Mouse (Mus musculus) CH12.LX (cell line): Measurements from ENCODE around the gene Hax1. TPM values are rescaled to one million over a fixed set of nuclear protein-coding genes. Genes with fewer than 3 reads are reported as not detected.

ENCODE experiments used
- DNase-seq: peaks from one replicate; pipeline ENCODE4 v3.0.0-alpha.2; 2013; ENCODE audit errors: extremely low read depth
- H3K27ac ChIP-seq: 2 replicates; pipeline ENCODE4 v1.5.1; 2012; ENCODE audit warnings: low read depth, mild to moderate bottlenecking, control low read depth, moderate library complexity; ENCODE audit not compliant: insufficient read depth
- H3K27me3 ChIP-seq: replicated peaks from 2 replicates; pipeline ENCODE3; 2012; ENCODE audit warnings: inconsistent platforms
- H3K36me3 ChIP-seq, 2 experiments: replicated peaks in 1 of 2; 2 replicates each; pipeline versions ENCODE3 to v1.6.1; 2012; ENCODE audit warnings: inconsistent platforms in 1 of 2, low read length in 1 of 2, mild to moderate bottlenecking in 1 of 2, mixed read lengths in 1 of 2, moderate library complexity in 1 of 2; ENCODE audit not compliant: control insufficient read depth in 1 of 2, insufficient read depth in 1 of 2
- H3K4me1 ChIP-seq, 2 experiments: 2 replicates each; pipeline ENCODE4 v1.6.1; 2012; ENCODE audit warnings: inconsistent platforms in 1 of 2, moderate library complexity in 1 of 2; ENCODE audit not compliant: insufficient read depth in 2 of 2, control insufficient read depth in 1 of 2
- H3K4me2 ChIP-seq: 2 replicates; pipeline ENCODE4 v1.6.1; 2012; ENCODE audit warnings: low read depth, mild to moderate bottlenecking, control low read depth; ENCODE audit not compliant: poor library complexity, insufficient read depth, severe bottlenecking
- H3K4me3 ChIP-seq, 3 experiments: fragments of 150-350 bp in 1 of 3; sonication (generic) in 1 of 3; replicated peaks in 1 of 3; 2 replicates each; pipeline versions ENCODE3 to v1.5.1; 2011 to 2012; ENCODE audit warnings: low read depth in 2 of 3, low read length in 2 of 3, mild to moderate bottlenecking in 2 of 3, moderate library complexity in 2 of 3, control low read depth in 1 of 3, improper control_type of control experiment in 1 of 3, inconsistent platforms in 1 of 3, mixed read lengths in 1 of 3; ENCODE audit not compliant: poor library complexity in 1 of 3
- H3K79me2 ChIP-seq: replicated peaks from 2 replicates; pipeline ENCODE4 v1.6.1; 2012; ENCODE audit warnings: mild to moderate bottlenecking, moderate library complexity; ENCODE audit not compliant: control insufficient read depth, poor library complexity, insufficient read depth, severe bottlenecking; ENCODE audit errors: extremely low read depth
- H3K9ac ChIP-seq: 2 replicates; pipeline ENCODE4 v1.6.1; 2012; ENCODE audit warnings: low read depth, mild to moderate bottlenecking, control low read depth, moderate library complexity; ENCODE audit not compliant: insufficient read depth
- H3K9me3 ChIP-seq: replicated peaks from 2 replicates; pipeline ENCODE3; 2012; ENCODE audit warnings: low read length, inconsistent platforms, mixed read lengths
- BHLHE40 ChIP-seq: IDR thresholded peaks from 2 replicates; pipeline ENCODE4 v1.6.1; 2011; ENCODE audit warnings: mild to moderate bottlenecking, low read depth, low read length, improper control_type of control experiment
- CHD1 ChIP-seq: IDR thresholded peaks from 2 replicates; pipeline ENCODE4 v1.6.1; 2012; ENCODE audit warnings: low read depth, low read length, improper control_type of control experiment, inconsistent platforms
- CHD2 ChIP-seq: IDR thresholded peaks from 2 replicates; pipeline ENCODE4 v1.6.1; 2011; ENCODE audit warnings: low read length, improper control_type of control experiment
- CTCF ChIP-seq, 2 experiments: IDR thresholded peaks in 1 of 2; conservative IDR thresholded peaks in 1 of 2; 2 replicates each; pipeline ENCODE4 v1.5.1; 2011 to 2012; ENCODE audit warnings: low read depth in 2 of 2, low read length in 2 of 2, improper control_type of control experiment in 1 of 2, inconsistent platforms in 1 of 2, mild to moderate bottlenecking in 1 of 2, moderate library complexity in 1 of 2
- E2F4 ChIP-seq: IDR thresholded peaks from 2 replicates; pipeline ENCODE4 v1.6.1; 2011; ENCODE audit warnings: low read depth, low read length, improper control_type of control experiment; ENCODE audit not compliant: insufficient replicate concordance
- ELF1 ChIP-seq: IDR thresholded peaks from 2 replicates; pipeline ENCODE4 v1.6.1; 2014; ENCODE audit warnings: low read depth, mild to moderate bottlenecking, inconsistent platforms, low read length, improper control_type of control experiment
- ETS1 ChIP-seq: conservative IDR thresholded peaks from 2 replicates; pipeline ENCODE4 v1.6.1; 2012; ENCODE audit warnings: low read depth, mild to moderate bottlenecking, inconsistent platforms, low read length, improper control_type of control experiment, moderate library complexity
- GABPA ChIP-seq: IDR thresholded peaks from 2 replicates; pipeline ENCODE4 v1.6.1; 2012; ENCODE audit warnings: low read depth, low read length, improper control_type of control experiment, inconsistent platforms; ENCODE audit not compliant: insufficient replicate concordance
- HCFC1 ChIP-seq: IDR thresholded peaks from 2 replicates; pipeline ENCODE4 v1.6.1; 2012; ENCODE audit warnings: low read depth, mild to moderate bottlenecking, inconsistent platforms, low read length, improper control_type of control experiment
- IRF4 ChIP-seq: IDR thresholded peaks from 2 replicates; pipeline ENCODE4 v1.6.1; 2014; ENCODE audit warnings: low read depth, mild to moderate bottlenecking, inconsistent platforms, low read length, improper control_type of control experiment
- MAFK ChIP-seq: IDR thresholded peaks from 2 replicates; pipeline ENCODE4 v1.6.1; 2011; ENCODE audit warnings: low read length, improper control_type of control experiment; ENCODE audit not compliant: insufficient replicate concordance
- MAX ChIP-seq: IDR thresholded peaks from 2 replicates; pipeline ENCODE4 v1.6.1; 2011; ENCODE audit warnings: low read length, improper control_type of control experiment
- MAZ ChIP-seq: IDR thresholded peaks from 2 replicates; pipeline ENCODE4 v1.6.1; 2012; ENCODE audit warnings: low read depth, mild to moderate bottlenecking, inconsistent platforms, low read length, improper control_type of control experiment, moderate library complexity
- MEF2A ChIP-seq: IDR thresholded peaks from 2 replicates; pipeline ENCODE4 v1.6.1; 2014; ENCODE audit warnings: low read depth, mild to moderate bottlenecking, inconsistent platforms, low read length, improper control_type of control experiment, borderline replicate concordance
- NELFE ChIP-seq: IDR thresholded peaks from 2 replicates; pipeline ENCODE4 v1.6.1; 2011; ENCODE audit warnings: low read depth, low read length, improper control_type of control experiment
- NRF1 ChIP-seq: IDR thresholded peaks from 2 replicates; pipeline ENCODE4 v1.6.1; 2014; ENCODE audit warnings: low read depth, mild to moderate bottlenecking, inconsistent platforms, low read length, improper control_type of control experiment, moderate library complexity
- PAX5 ChIP-seq: IDR thresholded peaks from 2 replicates; pipeline ENCODE4 v1.6.1; 2012; ENCODE audit warnings: low read length, inconsistent platforms, mixed read lengths
- POLR2AphosphoS2 ChIP-seq: IDR thresholded peaks from 2 replicates; pipeline ENCODE4 v1.6.1; 2011; ENCODE audit warnings: low read depth, low read length, improper control_type of control experiment
- RAD21 ChIP-seq: IDR thresholded peaks from 2 replicates; pipeline ENCODE4 v1.6.1; 2011; ENCODE audit warnings: low read depth, mild to moderate bottlenecking, low read length, improper control_type of control experiment, moderate library complexity
- SIN3A ChIP-seq: IDR thresholded peaks from 2 replicates; pipeline ENCODE4 v1.6.1; 2012; ENCODE audit warnings: low read length, improper control_type of control experiment, inconsistent platforms
- SMC3 ChIP-seq: IDR thresholded peaks from 2 replicates; pipeline ENCODE4 v1.6.1; 2011; ENCODE audit warnings: low read depth, low read length, improper control_type of control experiment
- TCF12 ChIP-seq: IDR thresholded peaks from 2 replicates; pipeline ENCODE4 v1.6.1; 2014; ENCODE audit warnings: low read depth, mild to moderate bottlenecking, inconsistent platforms, low read length, improper control_type of control experiment
- USF1 ChIP-seq: IDR thresholded peaks from 2 replicates; pipeline ENCODE4 v1.6.1; 2014; ENCODE audit warnings: low read depth, mild to moderate bottlenecking, inconsistent platforms, low read length, improper control_type of control experiment
- USF2 ChIP-seq: conservative IDR thresholded peaks from 2 replicates; pipeline ENCODE4 v1.6.1; 2011; ENCODE audit warnings: low read depth, low read length, improper control_type of control experiment
- ZC3H11A ChIP-seq: IDR thresholded peaks from 2 replicates; pipeline ENCODE4 v1.6.1; 2012; ENCODE audit warnings: low read depth, mild to moderate bottlenecking, inconsistent platforms, low read length, improper control_type of control experiment
- ZKSCAN1 ChIP-seq: IDR thresholded peaks from 2 replicates; pipeline ENCODE4 v1.6.1; 2012; ENCODE audit warnings: low read depth, inconsistent platforms, low read length, improper control_type of control experiment, borderline replicate concordance
- ZNF384 ChIP-seq: IDR thresholded peaks from 2 replicates; pipeline ENCODE4 v1.6.1; 2012; ENCODE audit warnings: low read depth, low read length, improper control_type of control experiment, inconsistent platforms
- dilution Hi-C: fragments of 300-500 bp; cut with MboI; formaldehyde crosslinking; loops from 2 replicates; pipeline ENCODE4 v1.14.3; 2020; ENCODE audit warnings: low sequenced_read_pairs; ENCODE audit not compliant: extremely low pct_unique_long_range_greater_than_20kb, extremely low pct_ligation_motif_present
- in situ Hi-C: fragments of 300-500 bp; cut with MboI; formaldehyde crosslinking; loops from 3 replicates; pipeline ENCODE4 v1.14.3; 2019; ENCODE audit warnings: low sequenced_read_pairs, low pct_ligation_motif_present, low pct_unique_long_range_greater_than_20kb, mixed read lengths
- polyA plus RNA-seq: library from polyadenylated mRNA; unstranded; fragments of >175 nt; gene quantifications from 2 replicates; pipeline ENCODE4 v1.2.1, GENCODE M21; 2012; ENCODE audit warnings: low read depth; ENCODE audit not compliant: insufficient read length
- total RNA-seq, 2 experiments: library from RNA; depleted of rRNA; stranded (reverse); fragments of 300-350 nt in 1 of 2; fragments of >200 nt in 1 of 2; gene quantifications; 2 replicates each; pipeline ENCODE4 v1.2.3; 2012 to 2014

Gene Hax1
- total and polyA plus RNA-seq, 3 experiments: 302 to 353 (median 304) TPM

DNA sequence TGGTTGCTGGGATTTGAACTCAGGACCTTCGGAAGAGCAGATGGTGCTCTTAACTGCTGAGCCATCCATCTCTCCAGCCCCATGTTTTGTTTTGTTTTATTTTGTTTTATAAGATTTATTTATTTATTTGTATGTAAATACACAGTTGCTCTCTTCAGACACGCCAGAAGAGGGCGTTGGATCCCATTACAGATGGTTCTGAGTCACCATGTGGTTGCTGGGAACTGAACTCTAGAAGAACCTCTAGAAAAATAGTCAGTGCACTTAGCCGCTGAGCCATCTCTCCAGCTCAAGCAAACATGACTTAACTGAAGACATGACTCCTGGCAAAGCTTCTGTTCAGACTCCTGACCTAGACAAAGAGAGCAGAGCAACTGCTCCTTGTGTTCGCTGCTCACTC lies 16.2 kb downstream of the Hax1 start:
- Histone ChIP-seq H3K79me2 (no peaks in the 10 kb centered on the region), H3K36me3 (no peaks in the 10 kb centered on the region), H3K9me3 (no peaks in the 10 kb centered on the region), H3K27ac (no peak overlapping the region), H3K27me3 (no peaks in the 10 kb centered on the region), H3K4me2 (no peak overlapping the region), H3K4me3 (no peak overlapping the region), H3K4me1 (peaks cover 3 to 10% of the 10 kb centered on the region in 2 experiments; a peak in 2 of 4 replicates), H3K9ac (no peak overlapping the region)
- in situ Hi-C loops (no loop called here), dilution Hi-C loops (no loop called here)
- DNase-seq: no peak
- TF ChIP-seq NELFE (no peak), ZKSCAN1 (no peak), TCF12 (no peak), MAX (no peak), CHD1 (no peak), ELF1 (no peak), PAX5 (no peak), HCFC1 (no peak), CHD2 (no peak), SMC3 (no peak), BHLHE40 (no peak), USF2 (no peak), CTCF (conservative IDR thresholded peaks at IDR 0.05 in 1 of 2, IDR thresholded peaks at IDR 0.05 in 1 of 2; ENCODE audit: low read depth in 2 of 2, low read length in 2 of 2) (no peak), ETS1 (no peak)

DNA sequence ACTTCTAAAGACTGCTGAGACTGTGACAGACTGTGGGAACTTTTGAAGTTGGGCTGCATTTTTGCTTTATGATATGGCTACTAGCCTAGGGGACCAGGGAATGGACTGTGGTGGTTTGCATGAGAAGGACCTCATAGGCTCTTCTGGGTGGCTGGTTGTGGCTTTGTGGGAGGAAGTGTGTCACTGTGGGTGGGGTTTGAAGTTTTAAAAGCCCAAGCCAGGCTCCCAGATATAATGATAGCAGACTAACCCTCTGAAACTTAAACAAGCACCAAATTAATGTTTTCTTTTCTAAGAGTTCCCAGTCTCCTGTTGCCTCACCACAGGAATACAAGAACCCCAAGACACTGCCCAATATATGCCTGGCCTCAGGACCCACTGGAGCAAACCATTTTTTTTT lies 21.7 kb downstream of the Hax1 start:
- Histone ChIP-seq H3K9ac (no peak overlapping the region), H3K4me1 (peaks cover 3 to 22% of the 10 kb centered on the region in 2 experiments; a peak in 2 of 4 replicates), H3K36me3 (no peaks in the 10 kb centered on the region), H3K4me2 (no peak overlapping the region), H3K27ac (no peak overlapping the region), H3K4me3 (no peak overlapping the region), H3K79me2 (no peaks in the 10 kb centered on the region), H3K9me3 (no peaks in the 10 kb centered on the region), H3K27me3 (no peaks in the 10 kb centered on the region)
- in situ Hi-C loops: no loop called here
- no peak for TF ChIP-seq ZNF384
- TF ChIP-seq GABPA: no peak
- no peak for TF ChIP-seq CHD1
- no peak for TF ChIP-seq MAZ
- TF ChIP-seq HCFC1: no peak
- TF ChIP-seq SMC3: no peak
- no peak for TF ChIP-seq PAX5
- TF ChIP-seq CHD2: no peak
- TF ChIP-seq NRF1: no peak
- no peak for TF ChIP-seq MEF2A
- TF ChIP-seq RAD21: no peak
- no peak for TF ChIP-seq USF1
- no peak for TF ChIP-seq ZC3H11A
- TF ChIP-seq POLR2AphosphoS2: no peak
- TF ChIP-seq USF2: no peak
- no peak for TF ChIP-seq ETS1
- no peak for TF ChIP-seq IRF4
- no peak for TF ChIP-seq E2F4
- TF ChIP-seq MAFK: no peak
- no peak for TF ChIP-seq SIN3A
- dilution Hi-C loops: no loop called here
- no peak for DNase-seq
